Mouse (Mus musculus) liver, embryonic 14 days (tissue): Measurements from ENCODE around the gene 4930544G11Rik. TPM values are rescaled to one million over a fixed set of nuclear protein-coding genes. Genes with fewer than 3 reads are reported as not detected.

ENCODE experiments used
- polyA plus RNA-seq: library from polyadenylated mRNA; depleted of rRNA; stranded (reverse); fragments of >200 nt; gene quantifications from 2 replicates; pipeline ENCODE4 v1.2.3, GENCODE M21; 2012; rRNA removed

The 4930544G11Rik gene
- polyA plus RNA-seq: not detected in 2 replicates

GRCm38 (mm10) chr6:65952309-65952708 lies at the start of gene 4930544G11Rik:
TSS of gene 4930544G11Rik (plus strand) at chr6:65952609.

Other genes starting within 250 kb of the 4930544G11Rik start
- 1.4 and 1.8 TPM in 2 replicates for gene Prdm5, start 173.6 kb upstream of the 4930544G11Rik start, polyA plus RNA-seq